Mouse (Mus musculus) limb, embryonic 15.5 days (tissue): ENCODE data around the gene Cnih2. TPM values are rescaled to one million over a fixed set of nuclear protein-coding genes. Genes with fewer than 3 reads are reported as not detected.

Experiments used
- ATAC-seq: fragments of 200-750 bp; cut with Nextera tagmentation; 2 replicates; pipeline ENCODE4 v1.8.0; 2017; ENCODE audit warnings: low read depth, moderate TSS enrichment; ENCODE audit not compliant: insufficient number of reproducible peaks, low FRiP score, low TSS enrichment
- H3K27ac ChIP-seq: fragments of 300-500 bp; sonication (generic); 2 replicates; pipeline ENCODE4 v1.5.1; 2015; ENCODE audit warnings: moderate library complexity, mild to moderate bottlenecking, inconsistent platforms
- H3K27me3 ChIP-seq: fragments of 300-500 bp; sonication (generic); 2 replicates; pipeline ENCODE4 v1.6.1; 2015; ENCODE audit warnings: inconsistent platforms
- H3K36me3 ChIP-seq: fragments of 300-500 bp; sonication (generic); 2 replicates; pipeline ENCODE4 v1.6.1; 2015; ENCODE audit warnings: inconsistent platforms
- H3K4me1 ChIP-seq: fragments of 300-500 bp; sonication (generic); 2 replicates; pipeline ENCODE4 v1.6.1; 2015; ENCODE audit warnings: inconsistent platforms
- H3K4me2 ChIP-seq: fragments of 300-500 bp; sonication (generic); 2 replicates; pipeline ENCODE4 v1.6.1; 2015; ENCODE audit warnings: mild to moderate bottlenecking, inconsistent platforms
- H3K4me3 ChIP-seq: fragments of 300-500 bp; sonication (generic); 2 replicates; pipeline ENCODE4 v1.5.1; 2015; ENCODE audit warnings: mild to moderate bottlenecking, inconsistent platforms
- H3K9ac ChIP-seq: fragments of 300-500 bp; sonication (generic); 2 replicates; pipeline ENCODE4 v1.6.1; 2015; ENCODE audit warnings: inconsistent platforms
- H3K9me3 ChIP-seq: fragments of 300-500 bp; sonication (generic); 2 replicates; pipeline ENCODE4 v1.6.1; 2016; ENCODE audit warnings: inconsistent platforms
- WGBS: fragments of 180-500 bp; shearing (Covaris S2); methylation state at CpG from one replicate; pipeline ENCODE4 v1.1.7; 2015; 5-methylcytosine and 5-hydroxymethylcytosine counted together
- polyA plus RNA-seq: library from polyadenylated mRNA; unstranded; fragments of >200 nt; fragmentation: Nextera tagmentation; extraction: Ambion mirVana; gene quantifications from 2 replicates; pipeline ENCODE4 v1.2.1, GENCODE M21; 2015

Cnih2 gene
- polyA plus RNA-seq, 1 experiment from 2014 or later: 26.3 TPM

DNA sequence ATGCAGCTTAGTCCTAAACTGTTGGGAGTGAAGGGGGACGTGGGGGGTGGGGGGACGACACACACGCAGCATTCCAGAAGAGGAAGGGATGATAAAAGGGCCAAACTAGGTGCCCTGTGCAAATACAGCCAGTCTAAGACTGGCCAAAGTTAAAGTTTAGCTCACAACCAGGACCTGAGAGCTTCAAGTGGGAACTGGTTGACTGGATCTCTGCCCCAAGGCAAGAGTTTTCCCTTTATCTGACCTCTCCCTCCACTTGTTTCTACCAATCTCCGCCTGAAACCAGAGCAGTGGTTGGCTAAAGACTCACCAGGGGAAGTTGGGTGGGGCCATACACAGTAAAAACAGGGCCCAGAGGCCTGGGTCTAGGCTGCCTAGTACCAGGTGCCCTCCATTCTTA, 10.4 kb upstream of the Cnih2 start:
- no peak for ATAC-seq
- Histone ChIP-seq H3K9me3 (no peaks in the 10 kb centered on the region), H3K27ac (no peak overlapping the region), H3K9ac (no peak overlapping the region), H3K4me2 (no peak overlapping the region), H3K4me1 (peaks cover 19% of the 10 kb centered on the region), H3K36me3 (peaks cover 62% of the 10 kb centered on the region), H3K4me3 (no peak overlapping the region), H3K27me3 (no peaks in the 10 kb centered on the region)
- WGBS: 55% methylated on average over 4 of the region's 4 CpGs

- Histone ChIP-seq H3K9ac (no peak overlapping the region), H3K4me3 (no peak overlapping the region), H3K27me3 (no peaks in the 10 kb centered on the region), H3K9me3 (no peaks in the 10 kb centered on the region), H3K27ac (no peak overlapping the region), H3K4me2 (no peak overlapping the region), H3K36me3 (peaks cover 62% of the 10 kb centered on the region), H3K4me1 (peaks cover 19% of the 10 kb centered on the region)
- 35% methylated on average over 5 of the region's 5 CpGs for WGBS
- ATAC-seq: no peak
Observed at GRCm38 (mm10) chr19:5108271-5108575, 9.9 kb upstream of the Cnih2 start.

- 73% methylated on average over 18 of the region's 18 CpGs for WGBS
- Histone ChIP-seq H3K27ac (no peak overlapping the region), H3K36me3 (peaks cover 64% of the 10 kb centered on the region), H3K4me1 (peaks cover 19% of the 10 kb centered on the region), H3K4me3 (no peak overlapping the region), H3K27me3 (no peaks in the 10 kb centered on the region), H3K9me3 (no peaks in the 10 kb centered on the region), H3K4me2 (no peak overlapping the region; the same call in 1 of the 2 replicates), H3K9ac (no peak overlapping the region)
- ATAC-seq: no peak
Observed at GRCm38 (mm10) chr19:5107556-5108270, 9.4 kb upstream of the Cnih2 start.

GRCm38 (mm10) chr19:5106731-5107191, 8.4 kb upstream of the Cnih2 start, which contains the start of gene Rab1b:
Gene Rab1b, minus strand, starts transcription at chr19:5107072.
- under 1% methylated on average over 40 of the region's 46 CpGs for WGBS
- H3K4me1 ChIP-seq: peaks cover 19% of the 10 kb centered on the region
- H3K27ac ChIP-seq: peak within 1 kb of the TSS; percentile 99
- no peaks in the 10 kb centered on the region for H3K27me3 ChIP-seq
- peak within 1 kb of the TSS; percentile 81 for H3K9ac ChIP-seq
- H3K4me2 ChIP-seq: peak within 1 kb of the TSS; percentile 76
- H3K4me3 ChIP-seq: peak within 1 kb of the TSS; percentile 82
- peaks cover 68% of the 10 kb centered on the region for H3K36me3 ChIP-seq
- no peaks in the 10 kb centered on the region for H3K9me3 ChIP-seq
- ATAC-seq: peak; percentile 93

GRCm38 (mm10) chr19:5106074-5106473, 7.8 kb upstream of the Cnih2 start:
- Histone ChIP-seq H3K9me3 (no peaks in the 10 kb centered on the region), H3K27me3 (no peaks in the 10 kb centered on the region), H3K4me2 (peak overlapping the region; percentile 76), H3K27ac (peak overlapping the region; percentile 99), H3K4me1 (peaks cover 19% of the 10 kb centered on the region), H3K36me3 (peaks cover 68% of the 10 kb centered on the region), H3K9ac (peak overlapping the region; percentile 81), H3K4me3 (peak overlapping the region; percentile 82)
- no peak for ATAC-seq
- 11% methylated on average over 9 of the region's 9 CpGs for WGBS

DNA sequence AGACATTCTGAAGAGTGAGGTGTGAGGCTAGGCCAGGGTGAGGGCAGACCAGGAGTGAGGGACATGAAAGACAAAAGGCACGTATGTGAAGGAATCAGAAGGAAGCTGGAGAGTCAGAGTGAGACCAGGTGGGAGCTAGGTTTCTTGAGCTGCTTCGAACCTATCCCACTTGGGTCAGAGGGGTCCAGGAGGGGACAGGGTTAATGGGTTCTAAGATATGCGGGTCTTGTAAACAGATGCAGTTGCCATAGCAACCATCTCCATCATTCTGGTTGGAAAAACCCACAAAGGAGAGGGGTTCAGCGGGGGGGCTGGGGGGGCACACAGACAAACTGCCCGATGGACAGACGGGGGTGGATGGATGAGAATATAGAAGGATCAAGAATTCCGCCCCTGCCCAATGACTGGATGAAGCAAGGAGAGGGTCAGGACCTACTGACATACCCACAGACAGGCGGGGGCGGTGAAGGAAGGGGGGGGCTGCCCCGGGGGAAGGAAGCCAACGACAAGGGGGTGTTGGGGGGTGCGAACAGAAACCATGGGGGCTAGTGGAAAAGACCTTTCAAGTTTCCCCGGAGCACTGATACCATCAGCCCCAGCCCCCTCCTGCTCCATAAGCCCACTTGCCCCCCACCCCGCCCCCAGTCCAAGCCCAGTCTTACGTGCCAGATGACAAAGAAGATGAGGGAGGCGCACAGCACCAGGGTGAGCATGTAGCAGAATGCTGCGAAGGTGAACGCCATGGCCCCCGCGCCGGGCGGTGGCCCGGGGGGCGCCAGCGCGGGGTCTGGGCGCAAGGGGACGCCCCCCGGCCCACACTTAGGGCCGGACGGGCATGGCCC, 579 bp downstream of the Cnih2 start:
- no peaks in the 10 kb centered on the region for H3K9me3 ChIP-seq
- H3K4me1 ChIP-seq: peaks cover 63% of the 10 kb centered on the region
- ATAC-seq: no peak
- H3K27me3 ChIP-seq: no peaks in the 10 kb centered on the region
- H3K36me3 ChIP-seq: peaks cover 46% of the 10 kb centered on the region
- peak overlapping the region; percentile 68 for H3K4me3 ChIP-seq
- H3K9ac ChIP-seq: peak overlapping the region; percentile 80
- 7% methylated on average over 31 of the region's 31 CpGs for WGBS
- H3K4me2 ChIP-seq: peak overlapping the region; percentile 99
- H3K27ac ChIP-seq: peak overlapping the region; percentile 71

GRCm38 (mm10) chr19:5095887-5096474, 2.3 kb downstream of the Cnih2 start:
- Histone ChIP-seq H3K27ac (no peak overlapping the region), H3K4me3 (no peak overlapping the region), H3K27me3 (no peaks in the 10 kb centered on the region), H3K36me3 (peaks cover 47% of the 10 kb centered on the region), H3K4me2 (no peak overlapping the region), H3K9ac (no peak overlapping the region), H3K4me1 (peaks cover 63% of the 10 kb centered on the region), H3K9me3 (no peaks in the 10 kb centered on the region)
- no peak for ATAC-seq
- 8% methylated on average over 9 of the region's 9 CpGs for WGBS

GRCm38 (mm10) chr19:5094746-5095417, 3.4 kb downstream of the Cnih2 start:
- Histone ChIP-seq H3K36me3 (peaks cover 44% of the 10 kb centered on the region), H3K27me3 (no peaks in the 10 kb centered on the region), H3K9ac (no peak overlapping the region), H3K27ac (no peak overlapping the region), H3K4me2 (peak overlapping the region; percentile 31; the same call in 1 of the 2 replicates), H3K4me1 (peaks cover 61% of the 10 kb centered on the region), H3K4me3 (no peak overlapping the region), H3K9me3 (no peaks in the 10 kb centered on the region)
- WGBS: 41% methylated on average over 11 of the region's 11 CpGs
- ATAC-seq: no peak

- WGBS: under 1% methylated on average over 21 of the region's 21 CpGs
- H3K9ac ChIP-seq: no peak overlapping the region
- no peaks in the 10 kb centered on the region for H3K27me3 ChIP-seq
- peaks cover 61% of the 10 kb centered on the region for H3K4me1 ChIP-seq
- no peak overlapping the region for H3K4me3 ChIP-seq
- peaks cover 37% of the 10 kb centered on the region for H3K36me3 ChIP-seq
- no peak for ATAC-seq
- H3K4me2 ChIP-seq: peak overlapping the region; percentile 31; the same call in 1 of the 2 replicates
- H3K9me3 ChIP-seq: no peaks in the 10 kb centered on the region
- H3K27ac ChIP-seq: no peak overlapping the region
Observed at GRCm38 (mm10) chr19:5094243-5094632, 4.1 kb downstream of the Cnih2 start.

- Histone ChIP-seq H3K9ac (no peak overlapping the region), H3K9me3 (no peaks in the 10 kb centered on the region), H3K27me3 (no peaks in the 10 kb centered on the region), H3K4me2 (no peak overlapping the region), H3K4me1 (peaks cover 59% of the 10 kb centered on the region), H3K4me3 (no peak overlapping the region), H3K27ac (no peak overlapping the region), H3K36me3 (peaks cover 36% of the 10 kb centered on the region)
- no peak for ATAC-seq
- 63% methylated on average over 12 of the region's 12 CpGs for whole genome bisulfite sequencing
Observed at GRCm38 (mm10) chr19:5093481-5094242, 4.7 kb downstream of the Cnih2 start.

DNA sequence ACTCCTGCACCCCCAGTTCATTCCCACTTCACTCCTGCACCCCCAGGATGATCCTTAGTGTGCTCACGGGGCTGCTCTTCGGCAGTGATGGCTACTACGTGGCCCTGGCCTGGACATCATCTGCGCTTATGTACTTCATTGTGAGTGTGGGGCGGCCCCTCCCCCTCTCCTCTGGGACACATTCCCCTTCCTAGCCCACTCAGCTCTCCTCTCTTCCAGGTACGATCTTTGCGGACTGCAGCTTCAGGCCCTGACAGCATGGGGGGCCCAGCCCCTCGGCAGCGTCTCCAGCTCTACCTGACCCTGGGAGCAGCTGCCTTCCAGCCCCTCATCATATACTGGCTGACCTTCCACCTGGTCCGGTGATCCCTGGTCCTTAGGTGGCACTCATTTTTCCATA, 6.2 kb downstream of the Cnih2 start:
- Histone ChIP-seq H3K4me3 (no peak overlapping the region), H3K36me3 (peaks cover 36% of the 10 kb centered on the region), H3K27ac (no peak overlapping the region), H3K9ac (no peak overlapping the region), H3K9me3 (no peaks in the 10 kb centered on the region), H3K4me2 (no peak overlapping the region), H3K4me1 (peaks cover 51% of the 10 kb centered on the region), H3K27me3 (no peaks in the 10 kb centered on the region)
- WGBS: 82% methylated on average over 10 of the region's 10 CpGs
- no peak for ATAC-seq
